Mouse (Mus musculus) megakaryocyte-erythroid progenitor cell, adult 5-6 weeks (primary cell): ENCODE results near the gene Zcchc4. TPM values are rescaled to one million over a fixed set of nuclear protein-coding genes. Genes with fewer than 3 reads are reported as not detected.
A peak's percentile ranks its signal among the peaks of the same experiment; 100 is the strongest.

Source experiments
- ATAC-seq: replicated peaks from 2 replicates; pipeline ENCODE4 v1.8.0; 2016; ENCODE audit warnings: mild to moderate bottlenecking, inconsistent platforms; ENCODE audit not compliant: severe bottlenecking, poor library complexity, low FRiP score, low TSS enrichment
- total RNA-seq, 2 experiments: library from RNA; stranded (forward) in 1 of 2; stranded (reverse) in 1 of 2; fragments of 200-1000, 215-1000 nt in 1 of 2; fragments of >200 nt in 1 of 2; fragmentation: Nextera tagmentation in 1 of 2; gene quantifications; 2 replicates each; pipeline ENCODE4 v1.2.3; 2014 to 2017

Gene Zcchc4
- total RNA-seq, 2 experiments from 2014 or later = 17.6 to 28.1 TPM

- peak; percentile 53 for ATAC-seq
Measured at GRCm38 (mm10) chr5:52786556-52787322, 11.5 kb downstream of the Zcchc4 start.

GRCm38 (mm10) chr5:52793230-52793629 is 18.0 kb downstream of the Zcchc4 start:
- no peak for ATAC-seq

- no peak for ATAC-seq
Measured at GRCm38 (mm10) chr5:52794109-52794508, 18.9 kb downstream of the Zcchc4 start.

DNA sequence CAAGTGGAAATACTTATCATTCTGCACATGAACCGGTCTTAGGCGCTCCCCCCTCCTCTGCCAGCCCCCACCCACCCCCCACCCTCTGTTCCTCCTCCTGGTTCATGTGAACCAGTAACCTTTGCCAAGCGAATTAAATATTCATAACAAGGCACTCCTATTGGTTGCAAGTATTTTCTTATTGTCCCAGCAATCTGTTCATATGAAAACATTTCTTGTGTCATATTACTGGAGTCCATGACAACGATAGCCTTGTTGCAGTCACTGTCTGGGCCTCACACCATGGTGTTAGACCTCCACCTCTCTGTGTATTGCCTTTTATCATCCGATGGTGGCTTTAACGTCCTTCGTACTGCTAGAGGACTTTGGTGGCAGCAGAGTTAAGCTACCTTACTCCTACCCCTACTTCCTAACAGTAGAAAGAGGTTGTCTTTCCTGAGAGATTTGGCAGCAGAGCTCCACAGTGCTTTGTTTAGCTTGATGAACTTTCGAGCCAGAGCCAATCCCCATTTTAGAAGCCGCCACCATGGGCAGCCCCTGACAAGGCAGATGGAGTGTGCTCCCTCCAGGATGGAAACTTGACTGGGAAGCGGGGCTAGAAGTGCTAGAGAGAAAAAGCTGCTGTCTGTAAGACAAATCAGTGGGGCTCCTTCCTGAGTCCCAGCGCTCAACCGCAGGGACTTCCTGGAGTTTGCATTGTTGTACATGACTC is 24.2 kb downstream of the Zcchc4 start:
- ATAC-seq = no peak

- ATAC-seq = no peak
Measured at GRCm38 (mm10) chr5:52805801-52806200, 30.6 kb downstream of the Zcchc4 start.

GRCm38 (mm10) chr5:52806349-52806748 is 31.1 kb downstream of the Zcchc4 start:
- ATAC-seq = no peak

DNA sequence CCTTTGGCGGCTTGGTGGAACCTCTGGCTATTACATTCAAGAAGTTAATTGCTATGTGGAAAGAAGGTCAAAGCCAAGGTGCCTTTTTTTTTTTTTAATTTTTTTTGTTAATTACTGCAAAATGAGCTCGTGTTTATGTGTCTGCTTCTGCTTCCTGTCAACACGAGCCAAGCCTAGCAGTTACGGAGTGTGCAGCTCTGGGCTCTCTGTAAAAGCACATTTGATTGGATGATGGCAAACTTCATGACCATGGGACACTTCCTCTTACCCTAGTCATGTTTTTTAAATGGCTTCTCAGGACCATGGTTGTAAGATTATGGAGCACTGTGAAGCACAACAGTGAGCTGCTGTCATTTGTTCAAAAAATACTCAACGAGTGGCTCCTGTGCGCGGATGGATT is 31.8 kb downstream of the Zcchc4 start:
- no peak for ATAC-seq

- no peak for ATAC-seq
Measured at GRCm38 (mm10) chr5:52810446-52810845, 35.2 kb downstream of the Zcchc4 start.

GRCm38 (mm10) chr5:52811056-52811455 is 35.8 kb downstream of the Zcchc4 start:
- no peak for ATAC-seq

- no peak for ATAC-seq
Measured at GRCm38 (mm10) chr5:52812456-52812855, 37.2 kb downstream of the Zcchc4 start.

GRCm38 (mm10) chr5:52813312-52813711 is 38.1 kb downstream of the Zcchc4 start:
- ATAC-seq = no peak

- no peak for ATAC-seq
Measured at GRCm38 (mm10) chr5:52818676-52819075, 43.5 kb downstream of the Zcchc4 start.

- no peak for ATAC-seq
Measured at GRCm38 (mm10) chr5:52821691-52822090, 46.5 kb downstream of the Zcchc4 start.

DNA sequence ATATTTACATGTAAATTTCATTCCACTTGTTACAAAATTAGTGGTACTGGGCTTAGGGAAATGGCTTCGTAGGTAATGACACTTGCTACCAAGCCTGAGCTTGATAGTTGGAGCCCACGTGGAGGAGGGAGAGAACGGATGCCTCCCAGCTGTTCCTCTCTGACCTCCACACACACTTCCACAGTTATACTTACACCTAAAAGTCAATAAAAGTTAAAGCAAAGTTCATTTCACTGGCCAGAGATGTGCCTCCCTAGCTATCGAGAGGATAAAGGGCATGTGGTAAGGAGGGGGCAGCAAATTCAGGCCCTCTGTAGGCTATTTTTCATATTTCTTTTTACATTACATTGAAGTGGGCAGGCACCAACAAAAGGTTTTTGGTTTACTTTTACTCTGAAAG is 52.7 kb downstream of the Zcchc4 start:
- ATAC-seq = no peak

- peak; percentile 35; the same call in 1 of the 2 replicates for ATAC-seq
Measured at GRCm38 (mm10) chr5:52833005-52833404, 57.8 kb downstream of the Zcchc4 start.

GRCm38 (mm10) chr5:52833761-52834274 is 58.6 kb downstream of the Zcchc4 start, which contains the start of gene Anapc4:
Gene Anapc4, plus strand, starts transcription at chr5:52834012.
- peak; percentile 96 for ATAC-seq

- ATAC-seq = 0 out of 2 replicates have a peak, but pooled peaks have one; percentile 4
Measured at GRCm38 (mm10) chr5:52834386-52834785, 59.2 kb downstream of the Zcchc4 start.

DNA sequence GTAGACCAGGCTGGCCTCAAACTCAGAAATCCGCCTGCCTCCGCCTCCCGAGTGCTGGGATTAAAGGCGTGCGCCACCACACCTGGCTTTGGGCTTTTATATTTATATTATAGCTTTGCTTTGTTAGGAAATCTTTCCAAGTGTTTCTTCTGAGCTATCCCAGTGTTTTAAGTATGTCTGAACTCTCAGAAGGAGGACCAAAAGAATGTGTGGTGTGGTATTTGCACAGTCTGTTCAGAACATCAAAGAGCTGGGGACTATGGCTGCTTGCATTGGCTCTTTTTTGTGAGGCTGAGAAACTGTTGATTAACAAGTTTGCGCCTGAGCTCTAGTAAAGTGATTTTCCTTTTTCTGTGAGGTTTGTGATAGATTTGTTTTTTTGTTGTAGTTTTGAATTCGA is 69.1 kb downstream of the Zcchc4 start:
- no peak for ATAC-seq

DNA sequence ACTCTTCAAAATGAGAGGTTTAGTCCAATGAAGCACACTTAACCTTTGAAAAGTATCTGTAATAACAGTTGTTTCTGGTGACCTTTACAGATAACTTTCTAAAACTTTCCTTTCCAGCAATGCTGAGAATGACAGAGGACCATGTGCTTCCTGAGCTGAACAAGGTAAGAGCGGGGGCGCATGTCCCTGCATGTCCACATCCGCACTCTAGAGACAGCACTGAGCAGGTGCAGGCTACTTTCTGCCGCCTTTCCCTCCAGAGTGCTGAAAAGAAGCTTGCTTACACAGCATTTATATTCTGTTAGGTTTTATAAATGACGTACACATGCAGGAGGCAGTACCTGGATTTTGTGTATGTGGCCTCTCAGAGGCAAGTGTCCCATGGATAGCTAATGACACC is 80.5 kb downstream of the Zcchc4 start:
- ATAC-seq = peak; percentile 65; the same call in 1 of the 2 replicates

- no peak for ATAC-seq
Measured at GRCm38 (mm10) chr5:52864446-52864845, 89.2 kb downstream of the Zcchc4 start.
